Mouse (Mus musculus) testis, postnatal 14 days (tissue): ENCODE measurements around the gene Ybx2.
"Not testable (repeated sequence)": the region's sequence is repeated elsewhere in the genome, so short reads cannot be mapped to it uniquely, and the experiment has no call there.

ENCODE experiments used
- DNase-seq: peaks from one replicate; pipeline ENCODE4 v3.0.0; 2021; ENCODE audit warnings: low spot score

Ybx2 gene

GRCm38 (mm10) chr11:69934681-69935080, 915 bp upstream of the Ybx2 start:
- DNase-seq = no peak

GRCm38 (mm10) chr11:69936156-69936555, 560 bp downstream of the Ybx2 start:
- DNase-seq = peak; percentile 73

- DNase-seq = no peak
Observed at GRCm38 (mm10) chr11:69936714-69937347, 1.2 kb downstream of the Ybx2 start.

GRCm38 (mm10) chr11:69937385-69937784, 1.8 kb downstream of the Ybx2 start:
- DNase-seq = peak; percentile 37

GRCm38 (mm10) chr11:69937834-69938233, 2.2 kb downstream of the Ybx2 start:
- no peak for DNase-seq

- no peak for DNase-seq
Observed at GRCm38 (mm10) chr11:69938401-69938979, 2.9 kb downstream of the Ybx2 start.

GRCm38 (mm10) chr11:69939181-69939580, 3.6 kb downstream of the Ybx2 start:
- no peak for DNase-seq

- DNase-seq = no peak
Observed at GRCm38 (mm10) chr11:69939731-69940130, 4.1 kb downstream of the Ybx2 start.

GRCm38 (mm10) chr11:69940962-69941361, 5.4 kb downstream of the Ybx2 start:
- no peak for DNase-seq

- DNase-seq = no peak
Observed at GRCm38 (mm10) chr11:69945216-69945615, 9.6 kb downstream of the Ybx2 start.

GRCm38 (mm10) chr11:69945997-69946891, 10.6 kb downstream of the Ybx2 start:
- DNase-seq = no peak

GRCm38 (mm10) chr11:69947337-69948065, 11.9 kb downstream of the Ybx2 start:
- no peak for DNase-seq

GRCm38 (mm10) chr11:69948066-69948762, 12.6 kb downstream of the Ybx2 start, which contains the start of gene Slc2a4:
Gene Slc2a4 (minus strand): TSS chr11:69948188.
- DNase-seq = peak; percentile 92

- DNase-seq = peak; percentile 84
Observed at GRCm38 (mm10) chr11:69948763-69949150, 13.2 kb downstream of the Ybx2 start.

- DNase-seq = no peak
Observed at GRCm38 (mm10) chr11:69950807-69951459, 15.3 kb downstream of the Ybx2 start.

GRCm38 (mm10) chr11:69952274-69952673, 16.7 kb downstream of the Ybx2 start:
- DNase-seq = no peak

- DNase-seq = no peak
Observed at GRCm38 (mm10) chr11:69953267-69953915, 17.8 kb downstream of the Ybx2 start.

GRCm38 (mm10) chr11:69955618-69956017, 20.0 kb downstream of the Ybx2 start:
- not testable (repeated sequence) for DNase-seq

- no peak for DNase-seq
Observed at GRCm38 (mm10) chr11:69956218-69956617, 20.6 kb downstream of the Ybx2 start.

- no peak for DNase-seq
Observed at GRCm38 (mm10) chr11:69960616-69961015, 25.0 kb downstream of the Ybx2 start.
